Mouse (Mus musculus): ENCODE measurements at regions not wholly inside any gene's neighbourhood (a gene's known extent, or its start where the extent isn't known, plus 50 kb on each side); places are given as distances from the start of the nearest gene placed in this dataset.

- Histone ChIP-seq H3K9me3 (ENCODE audit: low read length) (no peaks in the 10 kb centered on the region), H3K36me3 (ENCODE audit: insufficient read depth, low read length) (no peaks in the 10 kb centered on the region), H3K4me2 (ENCODE audit: low read depth, low read length, poor library complexity, severe bottlenecking) (no peak overlapping the region), H3K27me3 (ENCODE audit: insufficient read depth, low read length) (no peaks in the 10 kb centered on the region), H3K9ac (replicated peaks; ENCODE audit: low read length, poor library complexity, severe bottlenecking) (no peak overlapping the region), H3K27ac (ENCODE audit: low read depth, low read length) (no peak overlapping the region), H3K4me3 (ENCODE audit: low read depth, low read length) (no peak overlapping the region), H3K4me1 (ENCODE audit: insufficient read depth, low read length) (no peaks in the 10 kb centered on the region)
- no peak for DNase-seq (ENCODE audit: low spot score)
- TF ChIP-seq CTCF (IDR thresholded peaks at IDR 0.05): no peak
- WGBS: 86% methylated on average over 4 of the region's 4 CpGs
- ATAC-seq (ENCODE audit: low FRiP score): no peak
Measured at GRCm38 (mm10) chr17:61337094-61337493, 1544.0 kb downstream of the Efna5 start.

GRCm38 (mm10) chr17:61325401-61325800 lies 1555.7 kb downstream of the Efna5 start:
- no peak for DNase-seq (ENCODE audit: low spot score)
- no peak overlapping the region for H3K4me2 ChIP-seq (ENCODE audit: low read depth, low read length, poor library complexity, severe bottlenecking)
- H3K27me3 ChIP-seq (ENCODE audit: insufficient read depth, low read length): no peaks in the 10 kb centered on the region
- no peak overlapping the region for H3K9ac ChIP-seq (replicated peaks; ENCODE audit: low read length, poor library complexity, severe bottlenecking)
- no peak for TF ChIP-seq CTCF (IDR thresholded peaks at IDR 0.05)
- H3K9me3 ChIP-seq (ENCODE audit: low read length): no peaks in the 10 kb centered on the region
- ATAC-seq (ENCODE audit: low FRiP score): no peak
- H3K4me1 ChIP-seq (ENCODE audit: insufficient read depth, low read length): no peaks in the 10 kb centered on the region
- H3K27ac ChIP-seq (ENCODE audit: low read depth, low read length): no peak overlapping the region
- no peak overlapping the region for H3K4me3 ChIP-seq (ENCODE audit: low read depth, low read length)
- no peaks in the 10 kb centered on the region for H3K36me3 ChIP-seq (ENCODE audit: insufficient read depth, low read length)

- no peak for ATAC-seq (ENCODE audit: low FRiP score)
- H3K4me2 ChIP-seq (ENCODE audit: low read depth, low read length, poor library complexity, severe bottlenecking): no peak overlapping the region
- 71% methylated on average over 4 of the region's 4 CpGs for WGBS
Measured at GRCm38 (mm10) chr17:61320865-61321264, 1560.3 kb downstream of the Efna5 start.

GRCm38 (mm10) chr17:61313424-61313823 lies 1567.7 kb downstream of the Efna5 start:
- H3K36me3 ChIP-seq (ENCODE audit: insufficient read depth, low read length): no peaks in the 10 kb centered on the region
- no peak overlapping the region for H3K4me3 ChIP-seq (ENCODE audit: low read depth, low read length)
- no peak for TF ChIP-seq CTCF (IDR thresholded peaks at IDR 0.05)
- H3K9ac ChIP-seq (replicated peaks; ENCODE audit: low read length, poor library complexity, severe bottlenecking): no peak overlapping the region
- H3K4me2 ChIP-seq (ENCODE audit: low read depth, low read length, poor library complexity, severe bottlenecking): no peak overlapping the region
- ATAC-seq (ENCODE audit: low FRiP score): no peak
- H3K27ac ChIP-seq (ENCODE audit: low read depth, low read length): no peak overlapping the region
- H3K9me3 ChIP-seq (ENCODE audit: low read length): no peaks in the 10 kb centered on the region
- H3K4me1 ChIP-seq (ENCODE audit: insufficient read depth, low read length): no peaks in the 10 kb centered on the region
- no peak for DNase-seq (ENCODE audit: low spot score)
- 91% methylated on average over 2 of the region's 2 CpGs for WGBS
- H3K27me3 ChIP-seq (ENCODE audit: insufficient read depth, low read length): no peaks in the 10 kb centered on the region

More at GRCm38 (mm10) chr17:61320865-61321264, 1560.3 kb downstream of the Efna5 start:
- H3K9me3 ChIP-seq (ENCODE audit: low read length): no peaks in the 10 kb centered on the region
- no peak overlapping the region for H3K4me3 ChIP-seq (ENCODE audit: low read depth, low read length)
- H3K27me3 ChIP-seq (ENCODE audit: insufficient read depth, low read length): no peaks in the 10 kb centered on the region
- DNase-seq (ENCODE audit: low spot score): no peak
- no peak overlapping the region for H3K27ac ChIP-seq (ENCODE audit: low read depth, low read length)
- H3K36me3 ChIP-seq (ENCODE audit: insufficient read depth, low read length): no peaks in the 10 kb centered on the region
- no peaks in the 10 kb centered on the region for H3K4me1 ChIP-seq (ENCODE audit: insufficient read depth, low read length)
- no peak for TF ChIP-seq CTCF (IDR thresholded peaks at IDR 0.05)
- no peak overlapping the region for H3K9ac ChIP-seq (replicated peaks; ENCODE audit: low read length, poor library complexity, severe bottlenecking)

- ATAC-seq (ENCODE audit: low FRiP score) (no peak), DNase-seq (ENCODE audit: low spot score) (no peak)
- WGBS: 90% methylated on average over 4 of the region's 4 CpGs
- H3K9me3 ChIP-seq (ENCODE audit: low read length): no peaks in the 10 kb centered on the region
- no peak overlapping the region for H3K4me3 ChIP-seq (ENCODE audit: low read depth, low read length)
- no peaks in the 10 kb centered on the region for H3K4me1 ChIP-seq (ENCODE audit: insufficient read depth, low read length)
- no peak for TF ChIP-seq CTCF (IDR thresholded peaks at IDR 0.05)
- no peaks in the 10 kb centered on the region for H3K36me3 ChIP-seq (ENCODE audit: insufficient read depth, low read length)
- no peak overlapping the region for H3K4me2 ChIP-seq (ENCODE audit: low read depth, low read length, poor library complexity, severe bottlenecking)
- no peak overlapping the region for H3K9ac ChIP-seq (replicated peaks; ENCODE audit: low read length, poor library complexity, severe bottlenecking)
- H3K27me3 ChIP-seq (ENCODE audit: insufficient read depth, low read length): no peaks in the 10 kb centered on the region
- no peak overlapping the region for H3K27ac ChIP-seq (ENCODE audit: low read depth, low read length)
Measured at GRCm38 (mm10) chr17:61311189-61311588, 1569.9 kb downstream of the Efna5 start.

GRCm38 (mm10) chr17:61303611-61304010 lies 1577.5 kb downstream of the Efna5 start:
- ATAC-seq (ENCODE audit: low FRiP score): no peak

More at GRCm38 (mm10) chr17:61303611-61304010, 1577.5 kb downstream of the Efna5 start:
- Histone ChIP-seq H3K27me3 (ENCODE audit: insufficient read depth, low read length) (no peaks in the 10 kb centered on the region), H3K4me3 (ENCODE audit: low read depth, low read length) (no peak overlapping the region), H3K9ac (replicated peaks; ENCODE audit: low read length, poor library complexity, severe bottlenecking) (no peak overlapping the region), H3K4me2 (ENCODE audit: low read depth, low read length, poor library complexity, severe bottlenecking) (no peak overlapping the region), H3K9me3 (ENCODE audit: low read length) (no peaks in the 10 kb centered on the region), H3K36me3 (ENCODE audit: insufficient read depth, low read length) (no peaks in the 10 kb centered on the region), H3K27ac (ENCODE audit: low read depth, low read length) (no peak overlapping the region), H3K4me1 (ENCODE audit: insufficient read depth, low read length) (no peaks in the 10 kb centered on the region)
- 78% methylated on average over 1 of the region's 1 CpGs for WGBS
- TF ChIP-seq CTCF (IDR thresholded peaks at IDR 0.05): no peak
- peak; percentile 3 for DNase-seq (ENCODE audit: low spot score)
